Mouse (Mus musculus): ENCODE data around the gene Nadk2. TPM values are rescaled to one million over a fixed set of nuclear protein-coding genes. Genes with fewer than 3 reads are reported as not detected.
A peak's percentile ranks its signal among the peaks of the same experiment; 100 is the strongest.

The Nadk2 gene
- polyA plus RNA-seq, 1 experiment from 2014 or later = 26.8 TPM

DNA sequence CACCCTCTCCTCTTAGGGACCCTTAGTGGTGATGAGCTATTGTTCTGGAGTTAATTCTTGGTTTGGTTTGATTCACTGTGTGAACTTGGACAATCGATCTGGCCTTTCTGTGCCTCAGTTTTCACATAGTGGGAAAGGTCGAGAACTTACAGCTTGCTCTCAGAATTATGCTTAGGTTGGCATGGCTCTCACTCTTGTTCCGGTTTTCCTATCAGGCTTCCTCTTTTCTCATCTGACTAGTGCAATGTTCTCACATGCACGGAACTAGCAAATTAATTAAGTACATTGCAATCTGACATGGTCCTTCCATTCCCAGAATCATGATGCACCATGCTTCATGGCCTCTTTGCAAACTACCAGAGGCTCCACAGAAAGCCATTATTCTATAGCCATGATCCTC is 51.9 kb downstream of the Nadk2 start:
- 91% methylated on average over 4 of the region's 4 CpGs for WGBS

DNA sequence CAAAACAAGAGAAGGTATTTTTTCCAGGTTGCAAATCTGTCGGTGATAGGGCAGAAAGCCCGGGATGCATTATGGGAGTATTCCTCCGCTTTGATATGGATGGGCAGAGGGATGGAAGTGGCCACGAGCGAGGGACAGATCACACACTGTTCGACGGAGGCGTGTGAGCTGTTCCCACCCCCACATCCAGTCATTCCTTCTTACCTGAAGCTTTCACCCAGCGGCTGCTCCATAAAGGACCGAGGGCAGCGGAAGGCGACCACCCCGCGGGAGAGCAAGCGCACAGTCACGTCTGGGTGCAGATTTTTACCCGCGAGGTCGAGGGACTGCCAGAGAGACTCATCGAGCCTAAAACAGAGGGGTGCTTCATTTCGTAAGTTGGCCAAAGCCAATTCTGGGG is 53.8 kb downstream of the Nadk2 start:
- Histone ChIP-seq H3K27me3 (ENCODE audit: insufficient read depth, poor library complexity, severe bottlenecking) (no peaks in the 10 kb centered on the region), H3K27ac (no peak overlapping the region), H3K36me3 (peaks cover 100% of the 10 kb centered on the region), H3K9me3 (no peaks in the 10 kb centered on the region), H3K4me1 (replicated peaks) (no peaks in the 10 kb centered on the region), H3K4me3 (no peak overlapping the region)
- 93% methylated on average over 21 of the region's 21 CpGs for WGBS
- DNase-seq (ENCODE audit: low spot score) = no peak

More for the DNA sequence above, 51.9 kb downstream of the Nadk2 start:
- Histone ChIP-seq H3K27me3 (ENCODE audit: insufficient read depth, poor library complexity, severe bottlenecking) (no peaks in the 10 kb centered on the region), H3K4me3 (no peak overlapping the region), H3K36me3 (peaks cover 100% of the 10 kb centered on the region), H3K9me3 (no peaks in the 10 kb centered on the region), H3K4me1 (replicated peaks) (no peaks in the 10 kb centered on the region), H3K27ac (no peak overlapping the region)
- no peak for DNase-seq (ENCODE audit: low spot score)

DNA sequence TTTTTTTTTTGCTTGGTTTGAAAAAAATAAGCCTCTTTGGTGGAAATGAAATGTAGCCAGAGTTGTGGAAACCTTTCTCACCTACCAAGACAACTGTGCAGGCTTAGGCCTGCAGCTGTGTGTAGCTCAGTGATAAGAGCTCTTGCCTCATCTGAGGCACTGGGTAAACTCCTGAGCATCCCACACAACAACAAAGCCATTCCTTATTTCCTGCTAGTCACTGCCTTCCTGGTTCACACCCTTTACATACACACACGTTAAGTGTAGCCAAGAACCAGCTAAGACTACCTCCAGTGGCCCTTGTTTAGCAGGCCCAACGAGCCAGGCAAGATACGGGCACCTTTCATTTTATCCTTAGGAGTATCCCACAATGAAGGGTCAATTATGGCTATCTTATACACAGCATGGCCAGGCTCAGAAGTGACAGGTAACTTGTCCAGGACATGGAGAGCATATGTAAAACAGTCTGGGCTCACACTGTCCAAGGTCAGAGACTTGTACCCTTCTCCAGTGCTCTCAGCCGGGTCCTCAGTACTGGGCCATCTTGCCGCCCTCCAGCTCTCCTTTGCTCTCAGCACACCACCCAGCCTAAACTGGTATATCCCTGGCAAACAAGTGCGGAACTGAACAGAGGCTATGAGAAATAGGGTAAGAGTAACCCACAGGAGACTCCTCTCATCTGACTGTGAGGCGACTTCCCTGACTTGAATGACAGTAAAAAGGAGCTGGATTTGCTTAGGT is 56.2 kb downstream of the Nadk2 start:
- Histone ChIP-seq H3K27me3 (ENCODE audit: insufficient read depth, poor library complexity, severe bottlenecking) (no peaks in the 10 kb centered on the region), H3K27ac (no peak overlapping the region), H3K4me3 (no peak overlapping the region), H3K4me1 (replicated peaks) (no peaks in the 10 kb centered on the region), H3K9me3 (no peaks in the 10 kb centered on the region), H3K36me3 (peaks cover 99% of the 10 kb centered on the region)
- DNase-seq (ENCODE audit: low spot score) = no peak
- 92% methylated on average over 7 of the region's 7 CpGs for WGBS

DNA sequence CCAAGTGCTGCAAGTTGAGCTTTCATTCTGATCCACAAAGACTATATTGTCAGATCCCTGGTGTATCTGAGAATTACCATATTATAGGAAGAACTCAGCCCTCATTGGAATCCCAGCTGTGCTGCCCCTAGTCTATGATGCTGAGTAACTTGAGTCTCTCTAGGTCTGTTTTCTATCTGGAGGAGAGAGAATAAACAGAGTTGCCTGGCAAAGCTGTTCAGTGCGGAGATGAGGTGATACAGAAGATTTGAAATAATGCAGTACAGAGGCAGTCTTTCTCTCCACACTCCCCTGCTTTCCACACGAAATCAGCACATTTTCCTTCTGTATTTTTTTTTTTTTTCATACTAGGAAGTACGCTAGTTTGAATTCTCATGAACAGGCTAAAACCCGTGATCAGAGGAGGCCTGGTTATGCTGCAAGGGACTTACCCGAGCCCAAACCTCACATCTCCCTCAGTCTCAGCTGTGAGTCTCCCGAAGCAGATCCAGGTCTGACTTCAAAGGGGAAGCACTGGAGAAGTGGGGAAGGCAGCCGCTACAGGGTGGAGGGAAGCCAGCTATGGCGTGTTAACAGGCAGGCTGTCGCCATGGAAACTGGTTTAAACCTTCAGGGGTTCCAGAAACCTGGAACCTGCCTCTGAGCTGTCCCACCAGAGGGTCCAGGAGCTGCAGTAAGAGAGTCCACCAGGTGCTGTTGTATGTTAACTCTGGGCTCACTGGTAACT is 59.9 kb downstream of the Nadk2 start:
- Histone ChIP-seq H3K27ac (no peak overlapping the region), H3K36me3 (peaks cover 96% of the 10 kb centered on the region), H3K9me3 (no peaks in the 10 kb centered on the region), H3K4me1 (replicated peaks) (no peaks in the 10 kb centered on the region), H3K27me3 (ENCODE audit: insufficient read depth, poor library complexity, severe bottlenecking) (no peaks in the 10 kb centered on the region), H3K4me3 (no peak overlapping the region)
- 83% methylated on average over 9 of the region's 9 CpGs for WGBS
- DNase-seq (ENCODE audit: low spot score) = no peak

DNA sequence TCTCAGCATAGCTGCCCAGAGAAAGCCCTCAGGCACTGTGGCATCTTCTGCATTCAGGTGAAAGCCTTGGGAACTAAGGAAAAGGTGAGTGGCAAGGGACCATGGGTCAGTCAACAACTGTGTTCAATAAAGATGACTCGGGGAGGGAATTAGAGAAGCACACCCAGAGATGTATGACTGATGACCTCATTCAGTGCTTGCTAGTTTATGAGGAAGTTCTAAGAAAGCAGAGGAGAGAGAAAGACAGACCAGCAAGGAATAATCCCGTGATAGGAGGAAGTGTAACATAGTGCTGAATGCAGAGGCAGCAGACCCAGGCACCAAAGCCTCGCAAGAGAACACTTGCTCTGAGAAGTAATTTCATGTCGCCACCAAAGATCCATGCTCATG is 60.4 kb downstream of the Nadk2 start:
- 92% methylated on average over 4 of the region's 4 CpGs for WGBS
- no peaks in the 10 kb centered on the region for H3K4me1 ChIP-seq (replicated peaks)
- no peak for DNase-seq (ENCODE audit: low spot score)
- H3K27me3 ChIP-seq (ENCODE audit: insufficient read depth, poor library complexity, severe bottlenecking) = no peaks in the 10 kb centered on the region
- H3K4me3 ChIP-seq = no peak overlapping the region
- H3K36me3 ChIP-seq = peaks cover 96% of the 10 kb centered on the region
- no peak overlapping the region for H3K27ac ChIP-seq
- H3K9me3 ChIP-seq = no peaks in the 10 kb centered on the region

DNA sequence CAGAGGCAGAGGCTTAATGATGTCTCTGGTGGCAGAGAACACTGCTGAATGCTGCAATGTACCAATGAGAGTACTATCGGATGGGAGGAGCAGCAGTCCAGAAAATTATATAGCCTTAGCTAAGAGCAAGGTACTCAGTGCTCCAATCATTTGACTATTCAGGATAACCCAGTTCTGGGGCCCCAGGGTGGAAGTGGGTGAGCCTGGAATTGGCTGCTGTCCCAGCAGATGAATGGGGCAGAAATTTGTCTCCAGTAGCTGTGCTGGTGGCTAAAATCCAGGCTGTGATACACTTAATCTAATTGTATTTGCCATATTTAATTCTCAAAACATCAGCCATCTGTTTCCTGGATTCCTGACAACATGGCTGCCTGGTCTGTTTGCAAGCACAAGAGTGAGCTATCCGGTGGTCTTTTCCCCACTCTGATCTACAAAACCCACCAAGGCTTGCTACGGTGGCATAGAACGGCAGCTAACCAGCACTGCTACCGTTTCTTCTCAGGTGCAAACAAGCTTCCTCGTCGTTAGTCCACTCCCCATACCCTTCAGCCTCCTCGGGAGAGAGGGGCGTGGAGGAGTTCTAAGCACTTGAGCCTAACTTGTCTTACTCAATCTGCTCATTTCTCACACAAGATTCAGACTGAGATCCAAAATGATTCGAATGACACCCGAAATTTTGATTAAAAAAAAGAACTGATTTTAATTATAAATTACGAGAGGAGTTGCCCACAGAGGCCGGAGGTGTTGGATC is 61.8 kb downstream of the Nadk2 start:
- 89% methylated on average over 13 of the region's 13 CpGs for WGBS

DNA sequence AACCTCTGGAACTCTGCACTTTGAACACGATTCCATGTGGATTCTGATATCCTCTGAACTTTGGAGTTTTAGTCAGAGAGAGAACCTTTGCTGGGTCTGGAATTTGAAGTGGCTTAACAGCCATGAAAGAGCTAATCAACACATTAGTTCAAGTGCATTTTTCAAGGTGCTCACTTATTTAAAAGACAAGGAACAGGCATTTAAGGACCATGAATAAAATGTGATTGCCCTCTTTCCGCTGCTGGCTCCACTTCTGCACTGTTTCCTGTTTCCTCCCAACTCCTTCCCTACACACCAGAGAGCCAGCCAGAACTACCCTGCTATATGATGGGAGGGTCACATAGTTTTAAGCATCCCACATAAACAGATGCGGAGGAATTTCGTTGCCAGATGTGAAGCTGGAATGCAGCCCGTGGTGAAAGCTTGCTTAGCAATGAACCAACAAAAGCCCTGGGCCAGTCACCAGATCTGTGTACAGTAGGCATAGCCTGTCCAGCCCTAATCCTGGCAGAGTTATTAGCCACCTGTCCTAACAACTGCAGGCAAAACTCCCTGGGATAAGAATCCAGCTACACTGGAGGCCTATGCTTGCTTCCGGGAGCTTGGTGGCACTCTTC is 63.9 kb downstream of the Nadk2 start:
- no peak for DNase-seq (ENCODE audit: low spot score)
- H3K36me3 ChIP-seq = peaks cover 86% of the 10 kb centered on the region
- H3K27me3 ChIP-seq (ENCODE audit: insufficient read depth, poor library complexity, severe bottlenecking) = no peaks in the 10 kb centered on the region
- peaks cover 13% of the 10 kb centered on the region for H3K4me1 ChIP-seq (replicated peaks)
- WGBS = 85% methylated on average over 6 of the region's 6 CpGs
- H3K9me3 ChIP-seq = 0 out of 2 replicates have a peak, but pooled peaks cover 2% of the 10 kb centered on the region
- no peak overlapping the region for H3K4me3 ChIP-seq
- H3K27ac ChIP-seq = no peak overlapping the region

More for the DNA sequence above, 61.8 kb downstream of the Nadk2 start:
- H3K9me3 ChIP-seq = 0 out of 2 replicates have a peak, but pooled peaks cover 2% of the 10 kb centered on the region
- peaks cover 96% of the 10 kb centered on the region for H3K36me3 ChIP-seq
- H3K4me3 ChIP-seq = no peak overlapping the region
- no peak for DNase-seq (ENCODE audit: low spot score)
- no peaks in the 10 kb centered on the region for H3K4me1 ChIP-seq (replicated peaks)
- no peak overlapping the region for H3K27ac ChIP-seq
- no peaks in the 10 kb centered on the region for H3K27me3 ChIP-seq (ENCODE audit: insufficient read depth, poor library complexity, severe bottlenecking)

DNA sequence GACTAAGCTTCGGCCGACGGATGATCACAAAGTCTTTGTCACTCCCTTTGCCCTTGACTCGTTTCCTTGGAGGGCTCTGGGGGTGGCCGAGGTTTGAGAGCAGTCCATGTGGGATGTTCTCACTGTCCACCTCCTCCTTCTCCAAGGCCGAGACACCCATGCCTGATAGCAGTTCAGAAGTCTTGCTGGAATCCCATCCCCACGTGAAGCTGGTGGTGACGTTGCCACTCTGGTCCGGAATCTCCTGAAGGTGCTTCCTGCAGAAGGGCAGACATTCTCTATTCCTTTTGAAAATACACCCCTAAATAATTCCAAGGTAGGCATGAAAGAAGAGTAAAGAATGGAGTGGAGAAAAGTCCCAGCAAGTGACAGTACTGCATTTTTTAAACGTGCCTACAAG is 68.4 kb downstream of the Nadk2 start:
- H3K27me3 ChIP-seq (ENCODE audit: insufficient read depth, poor library complexity, severe bottlenecking) = no peaks in the 10 kb centered on the region
- 38% methylated on average over 10 of the region's 10 CpGs for WGBS
- H3K9me3 ChIP-seq = 0 out of 2 replicates have a peak, but pooled peaks cover 2% of the 10 kb centered on the region
- peaks cover 23% of the 10 kb centered on the region for H3K4me1 ChIP-seq (replicated peaks)
- DNase-seq (ENCODE audit: low spot score) = peak; percentile 21
- H3K4me3 ChIP-seq = peak overlapping the region; percentile 72
- peaks cover 45% of the 10 kb centered on the region for H3K36me3 ChIP-seq
- H3K27ac ChIP-seq = peak overlapping the region; percentile 90

DNA sequence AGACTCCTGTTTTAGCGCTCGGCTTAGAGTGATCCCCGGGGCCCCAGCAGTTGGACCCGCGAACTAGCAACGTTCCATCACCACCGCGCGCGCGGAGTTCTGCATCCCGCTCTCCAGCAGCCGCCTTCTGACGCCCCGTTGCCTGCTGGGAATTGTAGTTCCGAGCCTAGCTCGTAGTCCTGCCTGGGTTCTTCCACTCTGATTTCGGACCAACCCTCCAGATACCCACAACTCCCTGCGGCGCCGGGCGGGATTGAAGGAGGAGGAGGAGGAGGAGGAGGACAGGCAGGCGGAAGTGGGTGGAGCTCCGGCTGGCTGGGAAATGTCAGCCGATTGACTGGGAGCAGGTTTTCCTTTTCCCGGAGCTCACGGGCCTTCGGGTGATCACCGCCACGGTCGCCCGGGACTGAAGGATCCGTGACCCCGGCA is 69.2 kb downstream of the Nadk2 start, which contains the start of gene Lmbrd2:
Gene Lmbrd2, plus strand, starts transcription at position 299 of the 429 bp plus-strand sequence.
- H3K4me1 ChIP-seq (replicated peaks) = peaks cover 23% of the 10 kb centered on the region
- H3K9me3 ChIP-seq = 0 out of 2 replicates have a peak, but pooled peaks cover 2% of the 10 kb centered on the region
- DNase-seq (ENCODE audit: low spot score) = peak; percentile 98
- H3K36me3 ChIP-seq = peaks cover 37% of the 10 kb centered on the region
- peak within 1 kb of the TSS; percentile 90 for H3K27ac ChIP-seq
- H3K27me3 ChIP-seq (ENCODE audit: insufficient read depth, poor library complexity, severe bottlenecking) = no peaks in the 10 kb centered on the region
- under 1% methylated on average over 34 of the region's 34 CpGs for WGBS
- H3K4me3 ChIP-seq = peak within 1 kb of the TSS; percentile 72

DNA sequence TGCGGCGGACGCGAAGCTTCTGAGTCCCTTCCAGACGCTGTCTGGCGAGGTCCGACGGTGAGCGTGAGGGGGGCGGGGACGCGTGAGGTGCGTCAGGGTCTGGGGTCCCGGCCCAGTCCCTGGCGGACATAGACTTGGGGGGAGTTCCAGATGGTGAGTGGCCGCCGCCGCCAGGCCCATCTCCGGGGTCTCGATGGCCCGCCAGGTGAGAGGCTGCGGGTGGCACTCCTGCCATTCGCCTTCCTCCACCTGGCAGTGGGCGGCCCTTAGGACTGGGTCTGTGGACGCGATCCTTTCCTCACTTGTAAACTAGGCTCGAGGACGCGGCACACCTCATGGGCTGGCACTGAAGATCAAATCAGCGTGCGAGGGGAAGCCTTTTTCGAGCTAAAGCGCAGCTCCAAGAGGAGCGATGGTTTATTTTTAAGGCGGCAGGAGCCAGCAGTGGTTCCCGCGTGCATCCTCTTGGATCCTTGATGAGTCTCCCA is 69.7 kb downstream of the Nadk2 start:
- Histone ChIP-seq H3K36me3 (peaks cover 34% of the 10 kb centered on the region), H3K27ac (peak overlapping the region; percentile 90), H3K4me1 (replicated peaks) (peaks cover 23% of the 10 kb centered on the region), H3K27me3 (ENCODE audit: insufficient read depth, poor library complexity, severe bottlenecking) (no peaks in the 10 kb centered on the region), H3K4me3 (peak overlapping the region; percentile 72), H3K9me3 (0 out of 2 replicates have a peak, but pooled peaks cover 2% of the 10 kb centered on the region)
- no peak for DNase-seq (ENCODE audit: low spot score)
- WGBS = under 1% methylated on average over 37 of the region's 37 CpGs

DNA sequence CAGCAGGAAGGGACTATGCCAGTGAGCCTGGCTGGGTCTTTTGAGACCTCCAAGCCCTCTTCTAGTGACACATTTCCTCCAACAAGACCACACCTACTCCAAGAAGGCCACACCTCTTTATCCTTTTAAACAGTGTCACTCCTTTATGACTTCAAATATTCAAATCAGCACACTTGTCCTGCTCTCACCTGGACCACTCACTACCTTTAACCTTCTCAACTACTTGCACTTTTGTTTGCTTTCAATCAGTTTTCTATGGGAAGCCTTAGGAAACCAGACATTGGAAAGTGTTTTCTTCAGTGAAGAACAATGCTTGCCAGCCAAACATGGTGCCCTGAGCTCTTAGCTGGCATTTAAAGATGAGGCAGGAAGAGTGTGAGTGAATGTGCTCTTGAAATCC is 84.3 kb downstream of the Nadk2 start, which contains the start of gene Skp2:
Gene Skp2, minus strand, starts transcription at position 101 of the 400 bp plus-strand sequence.
- H3K27ac ChIP-seq = no peak within 1 kb of the TSS
- H3K27me3 ChIP-seq (ENCODE audit: insufficient read depth, poor library complexity, severe bottlenecking) = no peaks in the 10 kb centered on the region
- no peaks in the 10 kb centered on the region for H3K4me1 ChIP-seq (replicated peaks)
- no peaks in the 10 kb centered on the region for H3K9me3 ChIP-seq
- DNase-seq (ENCODE audit: low spot score) = no peak
- H3K36me3 ChIP-seq = peaks cover 70% of the 10 kb centered on the region
- H3K4me3 ChIP-seq = no peak within 1 kb of the TSS
